Mouse (Mus musculus) right cerebral cortex, adult 18-20 months (tissue): ENCODE measurements around the gene Pax5.
"Not testable (repeated sequence)": the region's sequence is repeated elsewhere in the genome, so short reads cannot be mapped to it uniquely, and the experiment has no call there.

Source experiments
- DNase-seq: peaks from one replicate; pipeline ENCODE4 v3.0.0; 2022; ENCODE audit warnings: mixed read lengths

The Pax5 gene

DNA sequence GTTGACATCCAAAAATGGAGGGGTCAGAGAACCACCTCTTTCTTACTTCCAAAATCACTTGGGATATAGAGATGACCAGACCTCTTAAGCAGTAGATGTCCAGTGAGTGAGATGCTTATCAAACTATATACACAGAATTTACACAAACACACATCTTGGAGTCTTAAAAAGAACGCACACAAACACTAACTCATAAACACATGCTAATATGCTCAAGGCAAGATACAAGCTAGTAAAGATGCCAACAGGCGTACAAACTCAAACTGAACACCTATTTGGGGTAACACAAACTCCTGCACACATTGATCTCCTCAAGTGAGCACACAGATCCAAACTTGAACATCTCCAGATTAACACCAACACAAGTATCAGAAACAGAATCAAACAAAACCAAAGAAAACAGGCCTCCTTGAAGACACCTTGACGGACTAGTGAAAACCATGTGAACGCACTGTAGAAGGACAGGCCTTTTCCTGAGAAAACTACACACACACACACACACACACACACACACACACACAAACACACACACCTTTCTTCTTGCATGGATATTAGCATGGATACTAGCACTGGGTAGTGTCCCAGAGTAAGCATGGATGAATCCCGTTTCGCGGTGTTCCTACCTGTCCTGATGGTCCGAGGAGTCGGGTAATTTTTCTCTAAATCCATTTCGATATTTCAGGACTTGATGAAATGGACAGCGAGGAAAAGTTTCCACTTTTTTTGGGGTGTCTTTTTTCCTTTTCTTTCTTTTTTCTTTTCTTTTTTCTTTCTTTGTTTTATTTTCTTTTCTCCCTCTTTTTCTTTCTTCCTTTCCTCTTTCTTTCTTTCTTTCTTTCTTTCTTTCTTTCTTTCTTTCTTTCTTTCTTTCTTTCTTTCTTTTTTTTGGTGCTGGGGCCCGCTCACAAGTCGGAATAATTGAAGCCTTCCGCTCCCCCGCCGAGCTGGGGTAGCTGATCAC, at the start of gene Pax5:
Gene Pax5 (minus strand): TSS at position 748 of the 961 bp plus-strand sequence.
- DNase-seq = no peak

DNA sequence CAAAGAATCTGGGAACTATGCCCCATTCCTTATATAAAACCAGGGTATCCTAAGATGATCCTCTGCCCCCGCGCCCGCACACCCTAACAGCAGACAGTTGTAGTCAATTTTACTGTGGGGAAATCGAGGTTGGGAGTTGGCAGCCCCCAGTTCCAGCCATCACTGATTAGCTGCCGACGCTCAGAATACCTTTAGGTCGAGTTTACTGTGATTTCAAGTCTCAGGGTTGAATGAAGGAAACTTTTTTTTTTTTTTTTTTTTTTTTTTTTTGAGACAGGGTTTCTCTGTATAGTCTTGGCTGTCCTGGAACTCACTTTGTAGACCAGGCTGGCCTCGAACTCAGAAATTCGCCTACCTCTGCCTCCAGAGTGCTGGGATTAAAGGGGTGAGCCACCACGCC, 46.8 kb upstream of the Pax5 start:
- DNase-seq = not testable (repeated sequence)

DNA sequence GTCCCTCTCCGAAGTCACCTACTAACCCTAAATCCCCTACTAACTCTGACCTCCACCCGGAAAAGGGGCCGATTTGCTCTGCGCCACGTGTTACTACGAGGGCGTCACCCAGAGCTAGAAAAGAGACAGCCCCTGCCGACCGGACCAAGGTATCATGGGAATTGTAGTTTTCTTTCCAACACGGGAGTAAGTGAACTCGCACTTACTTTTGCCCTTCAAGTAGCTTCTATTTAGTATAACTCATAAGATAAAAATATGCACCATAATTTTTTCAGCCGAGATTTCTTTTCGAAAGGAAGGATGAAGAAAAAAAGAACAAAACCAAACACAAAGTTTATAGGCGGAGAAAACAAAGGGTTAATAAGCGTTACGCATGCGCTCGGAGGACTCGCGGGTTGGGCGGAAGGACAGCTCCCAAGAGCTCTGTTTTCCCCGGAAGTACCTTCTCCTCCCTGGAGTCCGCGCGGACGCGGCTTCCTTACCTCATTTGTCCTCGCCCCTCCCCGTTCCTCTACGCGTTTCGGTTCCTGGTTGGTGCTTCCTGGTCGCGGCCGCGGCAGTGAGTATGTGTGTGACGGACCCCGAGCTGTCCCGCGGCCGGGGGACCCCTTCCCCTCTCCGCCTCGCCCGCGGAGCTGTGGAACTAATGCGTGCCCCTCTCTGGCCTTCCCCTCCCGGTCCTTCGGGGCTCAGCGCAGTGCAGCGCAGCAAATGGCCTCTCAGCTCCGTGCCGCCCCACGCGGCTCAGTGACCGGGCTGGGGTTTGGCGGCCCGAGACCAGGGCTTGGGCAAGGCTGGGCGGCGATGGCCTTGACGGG, 46.1 kb upstream of the Pax5 start:
- DNase-seq = peak; percentile 95

DNA sequence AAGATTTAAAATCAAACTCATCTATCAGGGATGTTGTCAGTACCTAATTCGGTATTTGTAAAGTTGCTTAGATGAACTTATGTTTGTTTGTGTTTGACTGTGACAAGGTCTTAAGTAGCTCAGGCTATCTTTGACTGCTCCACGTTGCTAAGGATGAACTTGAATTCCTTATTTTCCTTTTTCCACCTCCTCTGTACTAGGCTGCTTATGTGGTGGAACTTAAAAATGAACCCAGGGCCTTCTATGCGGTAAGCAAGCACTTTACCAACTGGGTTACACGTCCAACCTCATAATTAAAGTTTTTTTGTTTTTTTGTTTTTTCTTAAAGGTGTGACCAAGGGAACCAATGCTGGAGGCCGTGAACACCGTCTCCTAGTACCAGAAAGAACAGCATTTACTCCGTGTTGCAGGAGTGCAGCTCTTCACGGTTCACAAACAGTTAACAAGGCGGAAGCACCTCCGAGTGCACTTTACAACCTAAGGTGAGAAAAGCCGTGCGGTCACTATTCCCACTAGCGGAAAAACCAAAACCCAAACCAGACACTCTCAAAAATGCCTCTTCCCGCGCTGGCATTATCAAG, 45.4 kb upstream of the Pax5 start, which contains the start of gene Zcchc7:
Gene Zcchc7 (plus strand): TSS at position 325 of the 581 bp plus-strand sequence.
- no peak for DNase-seq

DNA sequence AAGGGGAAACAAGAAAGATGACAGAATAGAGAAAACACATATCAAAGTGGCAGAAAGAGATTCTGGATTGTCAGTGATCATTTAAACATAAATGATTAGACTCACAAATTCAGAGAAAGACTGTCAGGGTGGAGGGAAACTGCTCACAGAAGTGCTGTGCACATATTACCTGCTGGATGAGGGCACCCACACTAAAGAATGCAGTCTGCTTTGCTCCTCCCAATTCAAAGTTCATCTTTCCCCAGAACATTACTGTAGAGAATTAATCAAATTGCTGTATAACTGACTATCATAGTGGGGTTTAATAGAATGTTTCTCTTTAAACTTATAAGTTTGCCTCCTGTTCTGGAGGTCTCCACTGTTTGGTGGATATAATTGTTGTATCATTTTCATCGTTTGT, 30.2 kb upstream of the Pax5 start:
- DNase-seq = no peak

- no peak for DNase-seq
Observed at GRCm38 (mm10) chr4:44721237-44721636, 10.9 kb upstream of the Pax5 start.

DNA sequence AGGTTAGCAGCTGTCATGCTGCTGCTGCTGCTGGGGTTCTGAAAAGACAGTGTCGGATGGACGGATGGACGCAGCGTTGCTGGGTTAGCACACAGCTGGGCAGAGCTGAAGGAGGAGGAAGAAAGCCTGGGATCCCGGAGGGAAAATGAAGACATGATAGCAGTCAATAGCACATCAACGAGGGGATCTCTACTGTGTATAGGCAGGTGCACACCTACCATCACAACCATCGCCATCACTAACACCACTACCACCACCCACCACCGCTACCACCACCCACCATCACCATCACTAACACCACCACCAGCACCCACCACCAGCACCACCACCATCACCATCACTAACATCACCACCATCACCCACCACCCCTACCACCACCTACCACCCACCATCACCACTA, 9.8 kb upstream of the Pax5 start:
- DNase-seq = no peak

- DNase-seq = no peak
Observed at GRCm38 (mm10) chr4:44717676-44718075, 7.4 kb upstream of the Pax5 start.

DNA sequence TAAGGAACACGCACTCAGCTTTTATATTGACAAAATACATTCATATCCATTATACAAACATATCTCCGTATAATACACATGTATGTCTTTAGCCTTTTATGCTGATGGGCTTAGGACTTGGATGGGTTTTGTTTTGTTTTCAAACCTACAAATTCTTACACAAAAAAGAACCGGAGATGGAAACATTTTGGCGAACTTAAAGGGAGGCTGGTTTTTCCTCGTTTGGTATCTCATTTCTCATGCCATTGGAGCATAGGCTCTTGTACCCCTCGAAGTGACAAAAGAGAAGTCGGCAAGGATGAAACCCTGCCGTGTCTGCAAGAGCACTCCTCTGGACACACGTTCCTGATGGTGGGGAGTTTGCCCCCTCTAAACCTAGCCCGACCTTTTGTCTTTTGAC, 6.1 kb upstream of the Pax5 start:
- no peak for DNase-seq

GRCm38 (mm10) chr4:44715621-44716160, 5.4 kb upstream of the Pax5 start:
- no peak for DNase-seq

- no peak for DNase-seq
Observed at GRCm38 (mm10) chr4:44714111-44714621, 3.9 kb upstream of the Pax5 start.

DNA sequence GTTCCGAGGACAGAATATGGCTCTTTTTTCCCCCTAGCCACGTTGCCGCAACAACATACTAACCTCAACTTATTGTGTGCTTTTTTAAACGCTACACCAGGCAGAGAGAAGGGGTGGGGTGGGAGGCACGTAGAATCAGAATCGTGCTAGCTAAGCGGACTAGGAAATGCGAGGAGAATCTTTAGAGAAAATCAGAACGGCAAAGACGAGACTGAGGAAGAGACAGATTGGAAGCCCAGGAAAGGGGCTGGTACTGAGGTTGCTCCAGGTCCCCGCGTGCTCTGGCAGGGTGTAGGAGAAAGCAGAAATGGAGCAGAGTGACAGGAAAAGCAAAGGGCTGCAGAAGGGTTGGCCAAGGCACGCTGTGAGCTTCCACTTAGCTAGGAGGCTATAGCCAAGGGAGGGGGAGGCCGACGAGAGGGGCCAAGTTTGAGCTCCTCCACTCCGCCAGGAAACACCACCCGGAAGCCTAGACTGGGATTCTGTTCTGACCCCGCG, 3.3 kb upstream of the Pax5 start:
- DNase-seq = no peak

DNA sequence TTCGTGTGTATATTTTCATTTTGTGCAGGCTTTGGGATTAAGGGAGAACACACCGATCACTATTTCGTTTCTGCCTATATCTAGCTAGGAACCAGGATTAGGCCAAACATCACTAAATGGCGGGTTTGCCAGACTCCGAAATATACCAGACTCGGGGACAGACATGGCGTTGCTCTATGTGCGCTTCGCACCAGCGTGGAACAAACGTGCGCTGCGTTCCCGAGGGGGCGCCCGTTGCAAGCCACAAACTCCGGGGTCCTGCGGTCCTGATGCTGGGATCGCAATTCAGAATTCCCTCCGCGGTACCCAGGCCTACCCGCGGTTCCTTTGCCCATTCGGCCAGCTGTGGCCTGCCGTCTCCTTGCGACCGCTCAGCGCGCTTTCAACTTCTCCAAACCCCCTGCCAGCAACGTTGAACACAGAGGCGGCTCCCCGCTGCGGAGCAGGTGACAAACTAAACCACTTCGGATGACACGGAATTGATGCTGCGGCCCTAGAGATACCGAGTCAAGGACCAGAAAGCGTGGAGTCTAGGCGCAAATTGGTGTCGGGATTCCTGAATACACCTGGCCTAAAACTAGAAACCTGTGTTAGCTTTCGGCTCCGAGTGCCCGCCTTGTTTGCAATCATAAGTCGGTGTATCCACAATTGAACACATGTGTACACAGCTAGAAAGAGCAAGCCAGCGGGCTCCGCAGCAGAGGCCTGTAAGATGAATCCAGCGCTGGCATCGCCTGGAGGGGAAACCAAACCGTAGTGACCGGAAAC, 2.7 kb upstream of the Pax5 start:
- no peak for DNase-seq

DNA sequence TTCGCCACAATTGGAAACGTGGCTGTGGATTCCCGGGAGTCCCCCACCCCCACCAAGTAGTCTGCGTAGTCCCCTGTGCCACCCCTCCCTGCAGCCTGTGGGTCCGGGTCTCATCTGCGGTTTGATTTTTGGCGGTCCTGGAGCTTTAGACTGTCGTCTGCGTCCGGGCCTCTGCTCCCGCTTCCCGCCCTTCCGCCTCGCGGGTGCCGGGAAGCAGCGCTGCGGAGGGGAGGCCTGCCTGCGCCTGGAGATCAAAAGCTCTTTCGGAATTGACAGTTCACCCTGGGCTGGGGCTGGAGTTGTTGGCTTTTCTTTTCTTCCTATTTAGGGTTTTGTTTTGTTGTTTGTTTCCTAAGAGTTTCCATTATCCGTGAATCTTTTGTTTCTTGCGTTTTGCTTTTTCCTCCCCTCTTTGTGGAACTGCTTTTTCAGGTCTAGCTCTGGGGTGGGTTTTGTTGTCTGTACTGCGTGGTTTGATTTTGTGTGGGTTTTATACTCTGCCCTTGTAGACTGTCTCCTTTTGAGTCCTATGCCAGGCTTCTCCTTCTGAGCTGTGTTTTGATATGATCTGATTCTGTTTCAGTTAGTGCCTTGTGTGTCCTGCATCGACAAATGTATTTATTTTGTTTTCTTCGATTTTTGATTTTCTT, 1.9 kb upstream of the Pax5 start:
- DNase-seq = no peak

DNA sequence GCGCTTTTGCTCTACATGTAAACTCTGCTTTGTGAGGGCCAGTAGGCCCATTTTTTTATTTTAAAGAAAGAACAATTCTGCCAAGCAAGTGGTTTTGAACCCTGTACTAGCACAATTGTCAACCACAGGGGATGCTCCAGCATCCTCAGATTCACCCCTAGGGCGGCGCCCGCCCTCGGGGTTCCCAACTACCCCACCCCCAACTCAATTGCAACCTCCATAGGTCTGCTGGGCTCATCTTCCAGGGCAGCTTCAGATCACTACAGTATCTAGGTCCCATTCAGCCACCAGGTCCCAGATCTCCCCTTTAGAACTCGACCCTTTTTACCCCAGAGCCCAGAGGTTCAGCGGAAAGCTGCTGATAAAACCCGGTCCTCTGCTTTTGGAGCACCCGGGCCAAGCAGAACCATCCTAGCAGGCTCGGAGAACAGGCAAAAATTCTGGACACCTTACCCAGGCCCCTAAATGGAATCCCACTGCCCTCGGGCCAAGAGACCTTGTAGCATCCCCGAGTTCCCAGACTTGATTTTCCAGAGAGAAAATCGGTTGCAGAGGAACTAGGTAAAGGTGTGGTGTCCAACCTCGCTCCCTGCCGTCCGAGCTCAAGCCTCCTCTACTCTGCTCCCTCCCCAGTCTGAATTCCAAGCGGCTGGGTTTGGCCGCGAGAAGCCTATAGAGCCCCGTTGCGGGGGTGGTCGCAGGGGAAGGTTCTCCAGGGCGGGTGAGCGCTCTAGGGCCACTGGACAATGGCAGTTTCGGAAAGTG, 1.0 kb upstream of the Pax5 start:
- DNase-seq = no peak

- DNase-seq = no peak
Observed at GRCm38 (mm10) chr4:44710701-44711097, 412 bp upstream of the Pax5 start.

DNA sequence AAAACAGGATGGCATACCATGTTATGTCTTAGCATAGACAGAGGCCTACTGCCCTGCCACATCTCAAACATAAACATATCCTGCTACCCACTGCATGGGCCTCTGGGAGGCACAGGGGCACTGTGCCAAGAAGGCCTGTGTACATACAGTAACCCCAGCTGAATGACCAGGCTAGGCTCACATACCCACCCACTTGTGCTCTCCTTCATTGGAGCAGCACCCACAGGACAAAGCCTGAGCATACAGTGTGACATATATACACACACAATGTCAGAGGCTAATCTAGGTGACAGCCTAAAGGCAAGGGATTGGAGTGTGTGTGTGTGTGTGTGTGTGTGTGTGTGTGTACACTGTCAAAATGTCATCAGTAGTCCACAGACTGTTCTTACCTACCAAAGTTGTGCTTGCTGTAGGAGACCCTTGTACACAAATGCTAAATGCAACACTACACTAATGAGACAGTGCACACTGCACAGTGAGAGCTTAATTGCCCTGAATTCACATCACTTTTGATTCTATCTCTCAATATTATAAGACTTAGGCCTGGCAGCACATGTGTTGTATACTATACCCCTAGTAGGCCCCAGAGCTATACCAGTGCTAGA, 1.1 kb downstream of the Pax5 start:
- no peak for DNase-seq

- DNase-seq = no peak
Observed at GRCm38 (mm10) chr4:44708311-44708710, 2.0 kb downstream of the Pax5 start.

GRCm38 (mm10) chr4:44706865-44707264, 3.4 kb downstream of the Pax5 start:
- DNase-seq = no peak

DNA sequence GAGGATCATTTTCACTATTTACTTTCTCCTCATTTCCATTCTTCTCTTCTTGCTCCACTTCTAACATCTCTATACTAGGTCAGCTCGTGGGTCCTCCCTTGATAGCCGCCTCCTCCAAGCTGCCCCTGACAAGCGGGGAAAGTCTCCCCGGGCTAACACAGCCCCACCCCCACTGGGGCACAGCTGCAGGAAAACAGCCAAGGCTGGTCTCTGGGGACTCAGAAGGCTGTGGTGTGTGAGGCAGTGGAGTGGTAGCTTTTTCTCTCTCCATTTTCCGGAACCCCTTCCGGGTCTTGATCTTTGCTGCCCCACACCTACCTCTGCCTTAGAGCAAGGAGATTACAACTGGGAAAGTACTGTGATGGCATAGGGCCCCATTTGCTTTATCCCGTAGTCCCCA, 4.3 kb downstream of the Pax5 start:
- DNase-seq = no peak
